Mouse (Mus musculus) cerebellum, adult 2 months (tissue): Measurements from ENCODE around the gene Tlcd2.

Source experiments
- CTCF ChIP-seq: fragments of 200-500 bp; IDR thresholded peaks from 2 replicates; pipeline ENCODE4 v1.5.1; 2011; ENCODE audit warnings: low read depth, mild to moderate bottlenecking, control low read depth, low read length, moderate library complexity, borderline replicate concordance; ENCODE audit not compliant: insufficient read depth
- POLR2A ChIP-seq: fragments of 200-500 bp; IDR thresholded peaks from 2 replicates; pipeline ENCODE4 v1.6.1; 2011; ENCODE audit warnings: low read length, control low read depth, borderline replicate concordance; ENCODE audit not compliant: insufficient read depth

DNA sequence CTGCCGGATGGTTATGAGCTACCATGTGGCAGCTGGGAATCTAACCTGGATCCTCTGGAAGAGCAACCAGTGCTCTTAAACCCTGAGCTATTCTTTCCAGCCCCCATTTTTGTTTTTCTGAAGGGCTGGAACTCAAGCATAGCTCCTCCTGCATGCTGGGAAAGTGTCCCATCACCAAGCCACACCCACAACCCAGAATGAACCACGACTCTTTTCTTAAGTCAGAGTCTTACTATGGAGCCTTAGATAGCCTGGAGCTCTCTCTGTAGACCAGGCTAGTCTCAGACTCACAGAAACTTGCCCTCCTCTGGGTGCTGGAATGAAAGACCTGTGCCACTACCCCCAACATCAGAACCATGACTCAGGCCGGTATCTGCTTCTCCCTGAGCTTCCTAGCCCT lies 12.9 kb upstream of the Tlcd2 start:
- TF ChIP-seq POLR2A (no peak), CTCF (no peak)
